Mouse (Mus musculus): ENCODE data around the gene Wdr24.
A peak's percentile ranks its signal among the peaks of the same experiment; 100 is the strongest.
"Not testable (repeated sequence)": the region's sequence is repeated elsewhere in the genome, so short reads cannot be mapped to it uniquely, and the experiment has no call there.

Wdr24 gene

DNA sequence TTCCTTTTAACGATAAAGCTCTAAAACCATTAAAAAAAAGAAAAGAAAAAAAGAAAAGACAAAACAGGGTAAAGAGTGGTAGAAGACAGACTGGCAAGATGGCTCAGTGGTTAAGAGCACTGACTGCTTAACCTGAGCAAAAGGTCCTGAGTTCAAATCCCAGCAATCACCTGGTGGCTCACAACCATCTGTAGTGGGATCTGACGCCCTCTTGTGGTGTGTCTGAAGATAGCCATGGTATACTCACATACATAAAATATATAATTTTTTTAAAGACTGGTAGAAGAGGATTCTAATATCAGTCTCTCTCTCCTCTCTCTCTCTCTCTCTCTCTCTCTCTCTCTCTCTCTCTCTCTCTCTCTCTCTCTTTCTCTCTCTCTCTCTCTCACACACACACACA is 16.0 kb upstream of the Wdr24 start:
- DNase-seq = not testable (repeated sequence)

GRCm38 (mm10) chr17:25808028-25808427 is 15.4 kb upstream of the Wdr24 start:
- DNase-seq = no peak

- peak; percentile 97 to 98 for DNase-seq
Measured at GRCm38 (mm10) chr17:25808789-25809605, 14.4 kb upstream of the Wdr24 start, which contains the start of gene Fbxl16. Gene Fbxl16 (plus strand): TSS chr17:25809085.

- DNase-seq = peak; percentile 81 to 84
Measured at GRCm38 (mm10) chr17:25809606-25810340, 13.7 kb upstream of the Wdr24 start.

DNA sequence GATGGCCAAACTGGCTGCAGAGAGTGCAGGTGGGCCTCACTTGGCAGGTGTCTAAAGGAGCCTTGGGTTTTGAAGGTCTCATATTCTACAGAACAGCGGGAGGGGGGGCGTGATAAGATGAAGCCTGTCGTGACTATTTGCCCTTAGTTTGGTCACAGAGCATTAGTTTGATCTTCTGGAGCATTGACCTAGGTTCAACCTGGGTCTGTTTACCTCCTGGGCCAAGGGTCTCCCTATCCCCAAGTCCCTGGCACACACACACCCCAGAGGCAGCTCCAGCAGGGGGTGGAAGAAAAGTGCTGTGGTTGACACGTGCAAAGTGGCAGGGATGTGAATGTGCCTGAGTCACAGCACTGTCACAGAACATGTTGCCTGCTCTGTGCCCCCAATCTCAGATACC is 12.5 kb upstream of the Wdr24 start:
- DNase-seq = no peak

DNA sequence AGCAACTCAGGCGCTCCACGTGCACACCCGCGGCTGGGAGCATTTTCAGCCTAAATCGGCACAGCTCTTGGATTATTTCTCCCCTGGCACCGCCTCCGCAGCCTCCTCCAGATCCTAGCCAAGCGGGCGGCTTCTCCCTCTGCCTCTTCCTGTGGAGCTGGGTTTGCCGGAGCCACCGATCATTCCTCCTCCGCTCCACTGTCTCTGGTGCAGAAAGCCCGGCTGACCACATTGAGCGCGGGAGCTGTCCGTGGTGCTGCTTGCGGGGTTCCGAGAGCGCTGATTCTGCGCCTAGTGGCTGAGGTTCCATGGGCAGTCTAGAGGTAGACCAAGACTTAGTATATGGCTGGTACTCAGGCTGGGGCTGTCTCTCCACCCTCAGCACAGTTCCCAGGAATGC is 10.0 kb upstream of the Wdr24 start:
- peak; percentile 76 to 80 for DNase-seq

DNA sequence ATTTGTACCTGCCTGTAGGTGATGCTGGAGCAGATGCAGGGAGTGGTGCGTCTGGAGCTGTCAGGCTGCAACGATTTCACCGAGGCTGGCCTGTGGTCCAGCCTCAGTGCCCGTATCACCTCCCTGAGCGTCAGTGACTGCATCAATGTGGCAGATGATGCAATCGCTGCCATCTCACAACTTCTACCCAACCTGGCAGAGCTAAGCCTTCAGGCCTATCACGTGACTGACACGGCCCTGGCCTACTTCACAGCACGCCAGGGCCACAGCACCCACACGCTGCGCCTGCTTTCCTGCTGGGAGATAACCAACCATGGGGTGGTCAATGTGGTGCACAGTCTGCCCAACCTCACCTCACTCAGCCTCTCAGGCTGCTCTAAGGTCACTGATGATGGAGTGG is 5.8 kb upstream of the Wdr24 start:
- peak in 1 of 2 experiments; percentile 11 for DNase-seq

GRCm38 (mm10) chr17:25818851-25819780 is 4.3 kb upstream of the Wdr24 start:
- DNase-seq = peak in 1 of 2 experiments; percentile 30

GRCm38 (mm10) chr17:25824362-25825142 is 1.1 kb downstream of the Wdr24 start:
- DNase-seq = peak in 1 of 2 experiments; percentile 19

GRCm38 (mm10) chr17:25825311-25825710 is 1.9 kb downstream of the Wdr24 start:
- peak in 1 of 2 experiments; percentile 23 for DNase-seq

DNA sequence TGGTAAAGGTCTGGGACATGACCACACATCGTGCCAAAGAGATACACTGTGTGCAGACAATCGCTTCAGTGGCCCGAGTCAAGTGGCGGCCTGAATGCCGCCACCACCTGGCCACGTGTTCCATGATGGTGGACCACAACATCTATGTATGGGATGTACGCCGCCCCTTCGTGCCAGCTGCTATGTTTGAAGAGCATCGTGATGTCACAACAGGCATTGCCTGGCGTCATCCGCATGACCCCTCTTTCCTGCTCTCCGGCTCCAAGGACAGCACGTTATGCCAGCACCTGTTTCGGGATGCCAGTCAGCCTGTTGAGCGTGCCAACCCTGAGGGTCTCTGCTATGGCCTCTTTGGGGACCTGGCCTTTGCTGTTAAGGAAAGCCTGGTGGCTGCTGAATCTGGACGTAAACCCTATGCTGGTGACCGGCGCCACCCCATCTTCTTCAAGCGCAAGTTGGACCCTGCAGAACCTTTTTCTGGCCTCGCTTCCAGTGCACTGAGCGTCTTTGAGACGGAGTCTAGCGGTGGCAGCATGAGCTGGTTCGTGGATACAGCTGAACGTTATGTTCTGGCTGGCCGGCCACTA is 2.6 kb downstream of the Wdr24 start:
- peak in 1 of 2 experiments; percentile 29 for DNase-seq

DNA sequence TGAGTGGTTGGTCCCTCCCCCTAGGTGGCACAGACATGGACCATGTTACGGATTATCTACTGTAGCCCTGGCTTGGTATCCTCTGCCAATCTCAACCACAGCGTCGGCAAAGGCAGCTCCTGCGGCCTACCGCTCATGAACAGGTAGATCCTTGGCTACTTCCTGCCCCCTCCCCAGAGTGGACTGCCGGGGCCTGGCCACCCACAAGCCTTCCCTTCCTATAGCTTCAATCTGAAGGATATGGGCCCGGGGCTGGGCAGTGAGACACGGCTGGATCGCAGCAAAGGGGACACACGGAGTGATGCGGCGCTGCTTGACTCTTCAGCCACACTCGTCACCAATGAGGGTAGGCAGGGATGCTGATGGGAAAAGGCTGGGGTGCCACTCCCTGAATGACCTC is 3.6 kb downstream of the Wdr24 start:
- peak in 1 of 2 experiments; percentile 15 for DNase-seq

GRCm38 (mm10) chr17:25827546-25828222 is 4.3 kb downstream of the Wdr24 start:
- DNase-seq = peak in 1 of 2 experiments; percentile 26

- peak in 1 of 2 experiments; percentile 42 for DNase-seq
Measured at GRCm38 (mm10) chr17:25828223-25828594, 4.8 kb downstream of the Wdr24 start.

DNA sequence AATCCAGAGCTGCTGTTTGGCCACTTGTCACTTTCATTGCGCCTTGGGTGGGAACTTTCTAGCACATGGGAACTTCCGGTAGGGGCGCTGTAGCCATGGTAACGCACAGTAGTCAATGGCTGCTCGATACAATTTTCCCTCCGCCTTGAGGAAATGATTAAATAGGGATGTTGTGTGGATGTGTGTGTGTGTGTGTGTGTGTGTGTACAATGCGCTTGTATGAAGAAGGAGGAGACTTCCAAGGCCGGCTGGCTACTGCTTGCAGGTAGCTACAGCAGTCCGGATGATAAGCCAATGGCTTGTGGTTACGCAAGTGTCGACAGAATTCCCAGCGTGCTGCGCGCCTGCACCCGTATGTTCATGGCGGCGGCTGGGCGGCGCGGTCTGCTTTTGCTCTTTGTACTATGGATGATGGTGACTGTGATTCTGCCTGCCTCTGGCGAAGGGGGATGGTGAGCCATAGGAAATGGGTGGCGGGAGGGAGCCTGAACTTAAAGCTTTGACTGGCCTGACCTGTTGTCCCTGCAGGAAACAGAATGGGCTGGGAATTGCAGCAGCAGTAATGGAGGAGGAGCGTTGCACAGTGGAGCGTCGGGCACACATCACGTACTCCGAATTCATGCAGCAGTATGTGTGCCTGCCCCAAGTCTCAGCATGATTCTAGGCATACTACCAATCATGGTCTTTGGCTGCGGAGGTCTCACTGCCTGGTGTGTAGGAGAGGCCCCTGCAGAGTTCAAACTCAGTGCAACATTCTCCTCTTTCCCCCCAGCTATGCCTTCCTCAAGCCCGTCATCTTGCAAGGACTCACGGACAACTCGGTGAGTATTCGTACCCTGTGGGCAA is 5.5 kb downstream of the Wdr24 start, which contains the start of gene Jmjd8:
Gene Jmjd8 (plus strand): TSS at position 156 of the 846 bp plus-strand sequence.
- DNase-seq = peak; percentile 89 to 90

DNA sequence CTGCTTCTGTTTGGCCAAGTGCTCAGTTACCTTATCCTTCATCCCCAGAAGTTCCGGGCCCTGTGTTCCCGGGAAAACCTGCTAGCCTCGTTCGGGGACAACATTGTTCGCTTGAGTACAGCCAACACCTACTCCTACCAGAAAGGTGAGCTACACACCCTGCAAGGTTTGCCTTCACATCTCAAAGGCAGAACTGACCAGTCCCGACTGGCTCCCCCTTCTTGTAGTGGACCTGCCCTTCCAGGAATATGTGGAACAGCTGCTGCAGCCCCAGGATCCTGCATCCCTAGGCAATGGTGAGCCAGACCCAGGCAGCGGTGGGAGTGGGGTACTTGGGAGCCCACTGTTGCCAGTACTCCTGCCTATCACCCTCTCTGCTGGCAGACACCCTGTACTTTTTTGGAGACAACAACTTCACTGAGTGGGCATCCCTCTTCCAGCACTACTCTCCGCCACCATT is 6.2 kb downstream of the Wdr24 start:
- peak in 1 of 2 experiments; percentile 40 for DNase-seq

DNA sequence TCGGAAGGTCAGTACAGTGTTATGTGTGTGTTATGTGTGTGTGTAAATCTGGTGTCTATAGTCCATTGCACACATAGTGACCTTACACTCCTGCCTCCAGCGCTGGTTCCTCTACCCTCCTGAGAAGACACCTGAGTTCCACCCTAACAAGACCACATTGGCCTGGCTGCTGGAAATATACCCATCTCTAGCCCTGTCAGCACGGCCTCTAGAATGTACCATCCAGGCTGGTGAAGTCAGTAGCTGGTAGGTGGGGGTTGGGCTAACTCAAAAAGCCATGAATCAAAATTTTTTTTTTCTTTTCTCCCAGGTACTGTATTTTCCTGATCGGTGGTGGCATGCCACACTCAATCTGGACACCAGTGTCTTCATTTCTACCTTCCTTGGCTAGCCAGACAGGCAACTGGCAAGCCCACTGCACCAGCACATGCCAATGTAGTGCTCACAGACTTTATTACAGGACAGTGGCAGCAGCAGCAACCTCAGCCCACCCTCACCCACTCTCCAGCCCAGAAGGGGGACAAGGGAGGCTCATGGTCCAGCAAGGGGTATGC is 6.8 kb downstream of the Wdr24 start:
- no peak for DNase-seq

GRCm38 (mm10) chr17:25830806-25831431 is 7.5 kb downstream of the Wdr24 start:
- no peak for DNase-seq

Measured in cerebellum, postnatal 25 days (tissue).